Mouse (Mus musculus) gastrocnemius, postnatal 14 days (tissue): ENCODE data around the gene Trim40. TPM values are rescaled to one million over a fixed set of nuclear protein-coding genes. Genes with fewer than 3 reads are reported as not detected.
"Not testable (repeated sequence)": the region's sequence is repeated elsewhere in the genome, so short reads cannot be mapped to it uniquely, and the experiment has no call there.

Experiments used
- DNase-seq: peaks from one replicate; pipeline ENCODE4 v3.0.0; 2021; ENCODE audit warnings: mixed read lengths
- intact Hi-C: fragments of 180-260 bp; cut with DNase I; formaldehyde crosslinking; loops from one replicate; pipeline ENCODE4 v1.15.1; 2025; ENCODE audit warnings: low total_unique reads
- total RNA-seq, 2 experiments: library from RNA; stranded (reverse); gene quantifications; 2 replicates each; pipeline ENCODE4 v1.2.3; 2021

Gene Trim40
- total RNA-seq, 2 experiments from 2014 or later = not detected

DNA sequence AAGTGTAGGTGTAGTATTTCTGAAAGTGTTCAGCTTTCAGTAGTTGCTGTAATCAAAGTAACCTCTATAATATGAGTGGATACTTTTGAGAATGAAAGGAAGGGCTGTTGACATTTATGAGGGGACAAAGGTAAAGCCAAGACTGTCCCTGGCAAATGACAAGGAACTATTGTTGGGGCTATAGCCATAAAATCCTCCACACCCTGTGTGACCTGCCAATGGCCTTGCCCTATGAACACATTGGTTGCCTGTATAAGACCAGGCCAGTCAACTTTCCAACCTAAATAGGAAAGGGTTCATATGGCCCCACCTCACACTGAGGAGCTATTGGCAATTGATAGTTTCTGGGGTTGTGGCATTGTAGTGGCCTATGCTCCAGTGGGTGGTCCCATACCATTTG is 7.1 kb upstream of the Trim40 start:
- intact Hi-C loops = no loop called here
- DNase-seq = no peak

GRCm38 (mm10) chr17:36896583-36896982 is 6.7 kb upstream of the Trim40 start:
- intact Hi-C loops = no loop called here

GRCm38 (mm10) chr17:36893387-36893786 is 3.5 kb upstream of the Trim40 start:
- no peak for DNase-seq
- intact Hi-C loops = no loop called here

More at GRCm38 (mm10) chr17:36896583-36896982, 6.7 kb upstream of the Trim40 start:
- peak; percentile 8 for DNase-seq

GRCm38 (mm10) chr17:36892362-36892761 is 2.4 kb upstream of the Trim40 start:
- no peak for DNase-seq
- intact Hi-C loops = no loop called here

- intact Hi-C loops = not testable (repeated sequence)
These were observed 1.6 kb upstream of the Trim40 start for GRCm38 (mm10) chr17:36891496-36891895.

DNA sequence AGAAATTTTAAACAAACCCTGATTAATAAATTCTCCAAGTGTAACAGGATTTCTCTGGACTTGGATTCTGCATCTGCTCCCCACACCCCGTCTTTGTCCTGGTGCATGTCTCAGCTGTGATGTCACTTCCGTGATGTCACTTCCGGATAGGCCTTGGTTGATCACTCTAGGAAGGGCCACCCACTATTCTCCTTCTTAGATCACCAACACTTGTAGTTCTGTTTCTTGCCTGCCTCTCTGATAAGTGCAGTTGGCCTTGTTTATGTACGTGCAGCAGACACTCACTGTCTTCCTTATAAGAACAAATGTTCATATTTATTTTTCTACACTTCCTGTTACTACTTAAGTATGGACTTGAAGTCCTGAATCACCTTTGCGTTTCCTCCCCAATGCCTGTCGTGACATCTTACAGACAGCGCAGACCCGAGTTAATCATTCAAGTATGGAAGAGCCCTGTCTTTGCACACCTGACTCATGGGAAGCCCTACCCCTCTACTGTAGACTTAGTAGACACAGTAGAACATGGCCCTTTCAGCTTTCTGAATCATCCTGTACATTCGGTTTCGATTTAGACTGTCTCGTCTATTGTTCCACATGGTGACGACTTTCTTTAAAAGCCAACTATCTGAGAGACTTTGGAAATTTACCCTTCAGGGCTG is 4.7 kb downstream of the Trim40 start:
- no peak for DNase-seq
- intact Hi-C loops = no loop called here

More at GRCm38 (mm10) chr17:36891496-36891895, 1.6 kb upstream of the Trim40 start:
- DNase-seq = not testable (repeated sequence)

- DNase-seq = no peak
- intact Hi-C loops = no loop called here
These were observed 6.6 kb downstream of the Trim40 start for GRCm38 (mm10) chr17:36883350-36883749.

- no peak for DNase-seq
- intact Hi-C loops = no loop called here
These were observed 15.3 kb downstream of the Trim40 start for GRCm38 (mm10) chr17:36874636-36875035.

GRCm38 (mm10) chr17:36869955-36870810 is 19.7 kb downstream of the Trim40 start:
- peak; percentile 16 for DNase-seq
- intact Hi-C loops = no loop called here

GRCm38 (mm10) chr17:36869284-36869954 is 20.5 kb downstream of the Trim40 start, which contains the start of gene Trim10:
Gene Trim10, plus strand, starts transcription at chr17:36869574.
- intact Hi-C loops = no loop called here
- no peak for DNase-seq

DNA sequence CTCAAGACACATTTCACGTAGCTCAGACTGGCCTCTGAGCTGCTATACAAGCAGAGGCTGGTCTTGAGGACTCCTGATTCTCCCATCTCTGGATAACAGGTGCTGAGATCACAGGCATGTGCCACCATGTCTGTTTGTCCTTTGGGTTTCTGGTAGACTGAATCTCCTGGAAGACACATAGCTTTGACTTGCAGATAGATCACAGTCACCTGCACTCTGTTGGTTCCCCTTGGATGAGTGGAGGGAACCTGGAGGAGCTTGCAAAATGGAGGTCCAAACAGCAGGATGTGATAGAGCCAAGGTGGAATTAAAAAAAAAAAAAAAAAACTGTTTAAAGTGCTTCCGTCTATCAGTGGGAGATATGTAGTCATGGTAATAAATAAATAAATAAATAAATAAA is 21.1 kb downstream of the Trim40 start:
- DNase-seq = no peak
- intact Hi-C loops = no loop called here

GRCm38 (mm10) chr17:36866719-36867527 is 23.0 kb downstream of the Trim40 start, which contains the start of gene Trim15:
Gene Trim15, minus strand, starts transcription at chr17:36867210.
- DNase-seq = no peak
- intact Hi-C loops = no loop called here

- intact Hi-C loops = no loop called here
- DNase-seq = no peak
These were observed 28.2 kb downstream of the Trim40 start for GRCm38 (mm10) chr17:36861680-36862079.

- intact Hi-C loops = no loop called here
- DNase-seq = no peak
These were observed 31.7 kb downstream of the Trim40 start for GRCm38 (mm10) chr17:36858181-36858580.

- intact Hi-C loops = no loop called here
- no peak for DNase-seq
These were observed 33.7 kb downstream of the Trim40 start for GRCm38 (mm10) chr17:36856236-36856635.

GRCm38 (mm10) chr17:36855484-36855883 is 34.4 kb downstream of the Trim40 start:
- DNase-seq = no peak
- intact Hi-C loops = no loop called here

DNA sequence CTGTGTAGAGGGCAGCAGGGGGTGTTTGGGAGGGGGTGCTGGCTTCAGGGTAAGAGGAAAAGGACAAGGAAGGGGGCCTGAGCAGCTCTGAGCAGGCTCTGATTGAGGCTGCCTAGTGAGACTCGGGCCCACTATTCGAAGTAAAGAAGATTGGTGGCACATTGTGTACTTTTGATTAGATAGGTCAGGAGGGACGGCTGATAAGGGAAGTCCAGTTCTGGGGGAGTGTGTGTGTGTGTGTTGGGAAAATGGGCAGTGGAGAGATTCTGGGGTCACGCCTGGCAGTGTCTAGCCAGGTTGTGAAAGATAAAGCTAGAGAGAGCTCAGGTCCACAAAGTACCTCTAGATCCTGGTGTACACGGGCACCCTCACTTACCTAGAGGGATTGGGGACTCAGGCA is 38.3 kb downstream of the Trim40 start:
- no peak for DNase-seq
- intact Hi-C loops = no loop called here

GRCm38 (mm10) chr17:36851200-36851599 is 38.7 kb downstream of the Trim40 start:
- no peak for DNase-seq
- intact Hi-C loops = no loop called here

GRCm38 (mm10) chr17:36849992-36850391 is 39.9 kb downstream of the Trim40 start:
- no peak for DNase-seq
- intact Hi-C loops = no loop called here
